Mouse (Mus musculus): ENCODE data around the gene Apol7e.
"Not testable (repeated sequence)": the region's sequence is repeated elsewhere in the genome, so short reads cannot be mapped to it uniquely, and the experiment has no call there.

GRCm38 (mm10) chr15:77728739-77729138, 30.1 kb downstream of the Apol7e start, which contains the start of gene Apol9b:
- not testable (repeated sequence) for TF ChIP-seq CTCF (IDR thresholded peaks at IDR 0.05; ENCODE audit: borderline replicate concordance, insufficient read depth, low read length); POLR2A (IDR thresholded peaks at IDR 0.05; ENCODE audit: low read depth, low read length)
